Mouse (Mus musculus) MEL (cell line): Measurements from ENCODE around the gene Echdc3. TPM values are rescaled to one million over a fixed set of nuclear protein-coding genes. Genes with fewer than 3 reads are reported as not detected.

Experiments
- DNase-seq: peaks from one replicate; pipeline ENCODE4 v3.0.0; 2011; ENCODE audit warnings: low read depth, low spot score
- H3K27ac ChIP-seq: 2 replicates; pipeline ENCODE4 v1.5.1; 2012; ENCODE audit warnings: low read depth, mild to moderate bottlenecking, control low read depth, low read length, moderate library complexity; ENCODE audit not compliant: control insufficient read depth
- H3K27me3 ChIP-seq, 2 experiments: fragments of 150-350 bp in 1 of 2; sonication (generic) in 1 of 2; 2 replicates each; pipeline ENCODE4 v1.6.1; 2012; ENCODE audit warnings: low read length in 2 of 2, mild to moderate bottlenecking in 2 of 2, improper control_type of control experiment in 1 of 2, moderate library complexity in 1 of 2; ENCODE audit not compliant: insufficient read depth in 2 of 2, control insufficient read depth in 1 of 2
- H3K36me3 ChIP-seq, 2 experiments: 2 replicates each; pipeline ENCODE4 v1.6.1; 2012 to 2014; ENCODE audit warnings: low read length in 2 of 2, improper control_type of control experiment in 1 of 2, inconsistent platforms in 1 of 2, mild to moderate bottlenecking in 1 of 2; ENCODE audit not compliant: insufficient read depth in 2 of 2, control insufficient read depth in 1 of 2
- H3K4me1 ChIP-seq, 2 experiments: fragments of 150-350 bp in 1 of 2; sonication (generic) in 1 of 2; 2 replicates each; pipeline ENCODE4 v1.6.1; 2012; ENCODE audit warnings: low read length in 2 of 2, improper control_type of control experiment in 1 of 2, mild to moderate bottlenecking in 1 of 2; ENCODE audit not compliant: insufficient read depth in 2 of 2, control insufficient read depth in 1 of 2
- H3K4me3 ChIP-seq, 2 experiments: fragments of 150-350 bp in 1 of 2; sonication (generic) in 1 of 2; 2 replicates each; pipeline ENCODE4 v1.5.1; 2012; ENCODE audit warnings: low read depth in 2 of 2, low read length in 2 of 2, mild to moderate bottlenecking in 2 of 2, moderate library complexity in 2 of 2, control low read depth in 1 of 2, improper control_type of control experiment in 1 of 2; ENCODE audit not compliant: control insufficient read depth in 1 of 2, insufficient read depth in 1 of 2
- H3K79me2 ChIP-seq: 2 replicates; pipeline ENCODE4 v1.6.1; 2012; ENCODE audit warnings: mild to moderate bottlenecking, low read length, moderate library complexity; ENCODE audit not compliant: control insufficient read depth, poor library complexity, insufficient read depth
- H3K9ac ChIP-seq: 2 replicates; pipeline ENCODE4 v1.6.1; 2012; ENCODE audit warnings: low read depth, mild to moderate bottlenecking, control low read depth, low read length, moderate library complexity; ENCODE audit not compliant: control insufficient read depth, poor library complexity, severe bottlenecking
- H3K9me3 ChIP-seq: fragments of 150-350 bp; sonication (generic); replicated peaks from 2 replicates; pipeline ENCODE4 v1.6.1; 2012; ENCODE audit warnings: mild to moderate bottlenecking, low read length, improper control_type of control experiment, moderate library complexity; ENCODE audit not compliant: insufficient read depth
- BHLHE40 ChIP-seq: IDR thresholded peaks from 2 replicates; pipeline ENCODE4 v1.6.1; 2012; ENCODE audit warnings: low read depth, mild to moderate bottlenecking, inconsistent platforms, low read length, improper control_type of control experiment, borderline replicate concordance
- CHD2 ChIP-seq: IDR thresholded peaks from 2 replicates; pipeline ENCODE4 v1.6.1; 2011; ENCODE audit warnings: low read length, improper control_type of control experiment
- EP300 ChIP-seq, 2 experiments: IDR thresholded peaks; 2 replicates each; pipeline ENCODE4 v1.6.1; 2011; ENCODE audit warnings: improper control_type of control experiment in 2 of 2, low read length in 2 of 2, low read depth in 1 of 2, mild to moderate bottlenecking in 1 of 2
- GATA1 ChIP-seq: IDR thresholded peaks from 2 replicates; pipeline ENCODE4 v1.6.1; 2011; ENCODE audit warnings: low read depth, low read length, improper control_type of control experiment
- HCFC1 ChIP-seq: IDR thresholded peaks from 2 replicates; pipeline ENCODE4 v1.6.1; 2012; ENCODE audit warnings: low read depth, mild to moderate bottlenecking, inconsistent platforms, low read length, improper control_type of control experiment, moderate library complexity
- JUND ChIP-seq: IDR thresholded peaks from 2 replicates; pipeline ENCODE4 v1.6.1; 2011; ENCODE audit warnings: low read depth, mild to moderate bottlenecking, improper control_type of control experiment, low read length
- MAX ChIP-seq: IDR thresholded peaks from 2 replicates; pipeline ENCODE4 v1.6.1; 2011; ENCODE audit warnings: low read length, improper control_type of control experiment
- MYB ChIP-seq: IDR thresholded peaks from 2 replicates; pipeline ENCODE4 v1.6.1; 2011; ENCODE audit warnings: mild to moderate bottlenecking, low read depth, low read length, improper control_type of control experiment
- MYC ChIP-seq: IDR thresholded peaks from 2 replicates; pipeline ENCODE4 v1.6.1; 2011; ENCODE audit warnings: low read depth, mild to moderate bottlenecking, low read length, improper control_type of control experiment, moderate library complexity
- NRF1 ChIP-seq: IDR thresholded peaks from 2 replicates; pipeline ENCODE4 v1.6.1; 2014; ENCODE audit warnings: low read depth, mild to moderate bottlenecking, inconsistent platforms, low read length, improper control_type of control experiment, moderate library complexity; ENCODE audit not compliant: poor library complexity, insufficient read depth, severe bottlenecking
- POLR2A ChIP-seq, 2 experiments: IDR thresholded peaks; 2 replicates each; pipeline ENCODE4 v1.6.1; 2011 to 2012; ENCODE audit warnings: low read length in 2 of 2, mild to moderate bottlenecking in 2 of 2, control low read depth in 1 of 2, improper control_type of control experiment in 1 of 2, low read depth in 1 of 2, moderate library complexity in 1 of 2; ENCODE audit not compliant: control insufficient read depth in 1 of 2, insufficient read depth in 1 of 2, poor library complexity in 1 of 2
- POLR2AphosphoS2 ChIP-seq: IDR thresholded peaks from 2 replicates; pipeline ENCODE4 v1.6.1; 2011; ENCODE audit warnings: low read length, improper control_type of control experiment
- POLR2AphosphoS5 ChIP-seq: IDR thresholded peaks from 2 replicates; pipeline ENCODE4 v1.6.1; 2012; ENCODE audit warnings: low read depth, borderline replicate concordance, mild to moderate bottlenecking, inconsistent platforms, low read length, moderate library complexity, mixed read lengths
- RAD21 ChIP-seq: IDR thresholded peaks from 2 replicates; pipeline ENCODE4 v1.6.1; 2011; ENCODE audit warnings: mild to moderate bottlenecking, low read depth, low read length, improper control_type of control experiment
- TCF12 ChIP-seq: IDR thresholded peaks from 2 replicates; pipeline ENCODE4 v1.6.1; 2014; ENCODE audit warnings: low read depth, mild to moderate bottlenecking, inconsistent platforms, low read length, improper control_type of control experiment, moderate library complexity
- UBTF ChIP-seq: IDR thresholded peaks from 2 replicates; pipeline ENCODE4 v1.6.1; 2012; ENCODE audit warnings: low read depth, mild to moderate bottlenecking, inconsistent platforms, low read length, improper control_type of control experiment, moderate library complexity, borderline replicate concordance; ENCODE audit not compliant: insufficient read depth
- ZKSCAN1 ChIP-seq: IDR thresholded peaks from 2 replicates; pipeline ENCODE4 v1.6.1; 2012; ENCODE audit warnings: low read depth, mild to moderate bottlenecking, inconsistent platforms, low read length, improper control_type of control experiment, moderate library complexity
- ZMIZ1 ChIP-seq: IDR thresholded peaks from 2 replicates; pipeline ENCODE4 v1.6.1; 2012; ENCODE audit warnings: low read depth, mild to moderate bottlenecking, inconsistent platforms, low read length, improper control_type of control experiment, moderate library complexity
- polyA plus RNA-seq, 2 experiments: library from polyadenylated mRNA; stranded (reverse) in 1 of 2; unstranded in 1 of 2; fragments of >175 nt in 1 of 2; fragments of >200 nt in 1 of 2; gene quantifications; 2 replicates each; pipeline versions ENCODE4 v1.2.1 to v1.2.4; 2012; ENCODE audit warnings: low replicate concordance in 2 of 2, low read depth in 1 of 2; ENCODE audit not compliant: insufficient read length in 2 of 2, insufficient read depth in 1 of 2, missing spikeins in 1 of 2
- total RNA-seq: library from RNA; depleted of rRNA; stranded (reverse); fragments of 300-350 nt; gene quantifications from 2 replicates; pipeline ENCODE4 v1.2.3, GENCODE M21; 2012

Gene Echdc3
- total and polyA plus RNA-seq, 3 experiments, result not detected

DNA sequence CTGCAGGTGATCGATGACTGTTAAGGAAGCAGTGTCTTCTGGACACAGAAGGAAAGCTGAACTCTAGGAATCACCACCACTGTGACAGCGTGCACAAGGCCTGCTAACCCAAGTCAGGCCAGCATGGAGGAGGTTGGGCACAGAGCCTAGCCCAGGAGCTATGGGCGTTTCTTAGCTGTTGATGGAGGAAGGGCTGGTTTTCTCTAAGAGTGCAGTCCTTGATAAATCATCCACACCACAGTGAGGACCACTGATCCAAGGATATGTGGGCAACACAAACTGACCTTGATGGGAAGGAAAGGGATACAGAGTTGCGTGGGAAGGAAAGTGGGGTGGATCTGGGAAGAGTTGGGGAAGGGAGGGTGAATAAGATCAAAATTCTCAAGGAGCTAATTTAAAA is 55.6 kb downstream of the Echdc3 start:
- H3K9ac ChIP-seq, result no peak overlapping the region
- no peak for DNase-seq
- TF ChIP-seq MYC, result no peak
- TF ChIP-seq POLR2AphosphoS5, result no peak
- no peak for TF ChIP-seq UBTF
- TF ChIP-seq BHLHE40, result no peak
- TF ChIP-seq, all 39 proteins: peak for 0
- no peaks in the 10 kb centered on the region; a peak in 1 of 4 replicates for H3K27me3 ChIP-seq
- no peaks in the 10 kb centered on the region for H3K9me3 ChIP-seq
- H3K4me3 ChIP-seq, result no peak overlapping the region
- no peaks in the 10 kb centered on the region for H3K79me2 ChIP-seq
- H3K4me1 ChIP-seq, result 0 out of 4 replicates have a peak, but pooled peaks cover 0 to 5% of the 10 kb centered on the region in 2 experiments
- no peaks in the 10 kb centered on the region; a peak in 2 of 4 replicates for H3K36me3 ChIP-seq
- H3K27ac ChIP-seq, result no peak overlapping the region

DNA sequence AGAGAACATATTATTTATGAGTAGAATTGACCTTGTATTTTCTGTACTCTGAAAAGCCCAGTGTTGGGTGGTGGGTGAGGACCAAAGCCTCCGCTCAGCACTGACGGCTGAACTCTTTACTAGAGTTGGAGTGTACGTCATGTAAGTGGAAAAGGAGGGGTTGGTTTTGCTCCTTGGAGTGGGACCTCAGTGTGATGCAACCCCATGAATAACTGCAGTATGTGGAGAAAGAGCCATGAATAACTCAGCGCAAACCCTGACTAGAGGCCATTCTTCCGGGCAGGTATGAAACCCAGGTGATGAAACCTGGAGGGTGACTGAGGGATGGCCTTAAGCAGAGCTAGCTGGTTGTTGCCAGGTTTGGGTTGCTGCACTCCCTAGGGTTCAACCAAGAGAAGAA is 63.0 kb downstream of the Echdc3 start:
- no peak overlapping the region for H3K9ac ChIP-seq
- no peaks in the 10 kb centered on the region for H3K36me3 ChIP-seq
- no peak for TF ChIP-seq MYB
- no peak for TF ChIP-seq NRF1
- TF ChIP-seq HCFC1, result no peak
- no peak for TF ChIP-seq BHLHE40
- TF ChIP-seq MAX, result no peak
- TF ChIP-seq CHD2, result no peak
- no peak for TF ChIP-seq RAD21
- no peak for TF ChIP-seq JUND
- no peak for TF ChIP-seq ZMIZ1
- TF ChIP-seq EP300 (IDR thresholded peaks at IDR 0.05; ENCODE audit: low read depth in 1 of 2, low read length in 2 of 2), result no peak
- no peak for TF ChIP-seq ZKSCAN1
- no peak for TF ChIP-seq POLR2AphosphoS2
- peaks cover 0 to 8% of the 10 kb centered on the region in 2 experiments; a peak in 3 of 4 replicates for H3K27me3 ChIP-seq
- no peak overlapping the region for H3K27ac ChIP-seq
- H3K79me2 ChIP-seq, result no peaks in the 10 kb centered on the region
- H3K9me3 ChIP-seq, result no peaks in the 10 kb centered on the region
- no peaks in the 10 kb centered on the region for H3K4me1 ChIP-seq
- no peak overlapping the region for H3K4me3 ChIP-seq
- no peak for DNase-seq

DNA sequence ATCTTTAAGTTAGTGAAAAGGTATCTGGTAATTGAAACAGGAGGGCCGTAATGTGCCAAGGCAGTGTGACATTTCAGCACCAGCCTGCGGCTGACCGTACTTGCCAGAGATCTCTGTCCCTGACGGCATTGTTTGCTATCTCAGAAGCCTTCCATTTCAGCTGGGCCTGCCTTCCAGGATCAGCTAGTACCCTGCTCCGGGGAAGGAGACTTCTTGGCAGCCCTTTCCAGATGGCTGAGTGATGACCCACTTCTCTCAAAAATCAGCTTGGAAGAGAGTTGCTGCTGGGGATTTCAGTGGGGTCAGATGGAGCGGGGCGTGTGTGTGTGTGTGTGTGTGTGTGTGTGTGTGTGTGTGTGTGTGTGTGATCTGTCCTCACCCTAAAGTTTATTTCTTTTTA is 65.9 kb downstream of the Echdc3 start:
- no peak for DNase-seq
- Histone ChIP-seq H3K9me3 (no peaks in the 10 kb centered on the region), H3K36me3 (no peaks in the 10 kb centered on the region), H3K4me1 (no peaks in the 10 kb centered on the region), H3K27ac (no peak overlapping the region), H3K79me2 (no peaks in the 10 kb centered on the region), H3K27me3 (peaks cover 0 to 10% of the 10 kb centered on the region in 2 experiments; a peak in 3 of 4 replicates), H3K9ac (no peak overlapping the region), H3K4me3 (no peak overlapping the region)
- TF ChIP-seq POLR2A (IDR thresholded peaks at IDR 0.05; ENCODE audit: control insufficient read depth in 1 of 2, insufficient read depth in 1 of 2, low read depth in 1 of 2, low read length in 2 of 2, poor library complexity in 1 of 2), result no peak
- TF ChIP-seq ZKSCAN1, result no peak
- TF ChIP-seq JUND, result no peak
- no peak for TF ChIP-seq GATA1
- no peak for TF ChIP-seq POLR2AphosphoS2
- no peak for TF ChIP-seq TCF12
